Mouse (Mus musculus) heart, embryonic 16.5 days (tissue): ENCODE results near the gene Cib4. TPM values are rescaled to one million over a fixed set of nuclear protein-coding genes. Genes with fewer than 3 reads are reported as not detected.

Source experiments
- ATAC-seq: fragments of 200-750 bp; cut with Nextera tagmentation; replicated peaks from 2 replicates; pipeline ENCODE4 v1.8.0; 2017; ENCODE audit warnings: moderate number of reproducible peaks; ENCODE audit not compliant: insufficient read depth, low FRiP score; ENCODE audit errors: extremely low read depth
- H3K27ac ChIP-seq: fragments of 300-500 bp; sonication (generic); 2 replicates; pipeline ENCODE4 v1.5.1; 2014; ENCODE audit warnings: mild to moderate bottlenecking, low read length, control low read depth, moderate library complexity
- H3K27me3 ChIP-seq: fragments of 300-500 bp; sonication (generic); 2 replicates; pipeline ENCODE4 v1.6.1; 2014; ENCODE audit warnings: low read length, mixed read lengths; ENCODE audit not compliant: control insufficient read depth, insufficient read depth
- H3K36me3 ChIP-seq: fragments of 300-500 bp; sonication (generic); 2 replicates; pipeline ENCODE4 v1.6.1; 2014; ENCODE audit not compliant: control insufficient read depth, insufficient read depth
- H3K4me1 ChIP-seq: fragments of 300-500 bp; sonication (generic); 2 replicates; pipeline ENCODE4 v1.6.1; 2014; ENCODE audit warnings: low read length, mixed read lengths; ENCODE audit not compliant: control insufficient read depth, insufficient read depth
- H3K4me2 ChIP-seq: fragments of 300-500 bp; sonication (generic); 2 replicates; pipeline ENCODE4 v1.6.1; 2014; ENCODE audit warnings: low read depth, mild to moderate bottlenecking, control low read depth, low read length
- H3K4me3 ChIP-seq: fragments of 300-500 bp; sonication (generic); 2 replicates; pipeline ENCODE4 v1.5.1; 2014; ENCODE audit warnings: mild to moderate bottlenecking, control low read depth, low read length
- H3K9ac ChIP-seq: fragments of 300-500 bp; sonication (generic); 2 replicates; pipeline ENCODE4 v1.6.1; 2014; ENCODE audit warnings: low read length, control low read depth
- H3K9me3 ChIP-seq: fragments of 300-500 bp; sonication (generic); replicated peaks from 2 replicates; pipeline ENCODE4 v1.6.1; 2016; ENCODE audit warnings: low read length; ENCODE audit not compliant: control insufficient read depth
- WGBS: fragments of 180-500 bp; shearing (Covaris S2); extraction: QIAGEN DNeasy Blood & Tissue Kit; methylation state at CpG from one replicate; pipeline ENCODE4 v1.1.7; 2014; 5-methylcytosine and 5-hydroxymethylcytosine counted together
- polyA plus RNA-seq: library from polyadenylated mRNA; unstranded; fragments of >200 nt; fragmentation: Nextera tagmentation; extraction: Ambion mirVana; gene quantifications from 2 replicates; pipeline ENCODE4 v1.2.1, GENCODE M21; 2015

The Cib4 gene
- polyA plus RNA-seq, 1 experiment from 2014 or later: not detected

GRCm38 (mm10) chr5:30554981-30555380 is 9.3 kb upstream of the Cib4 start:
- Histone ChIP-seq H3K4me1 (peaks cover 10% of the 10 kb centered on the region), H3K27ac (no peak overlapping the region), H3K4me2 (no peak overlapping the region), H3K9me3 (no peaks in the 10 kb centered on the region), H3K9ac (no peak overlapping the region), H3K36me3 (no peaks in the 10 kb centered on the region), H3K4me3 (no peak overlapping the region), H3K27me3 (no peaks in the 10 kb centered on the region)
- WGBS: 48% methylated on average over 8 of the region's 8 CpGs
- ATAC-seq: no peak

- no peak overlapping the region for H3K4me3 ChIP-seq
- H3K27ac ChIP-seq: no peak overlapping the region
- H3K4me2 ChIP-seq: no peak overlapping the region
- H3K27me3 ChIP-seq: no peaks in the 10 kb centered on the region
- H3K36me3 ChIP-seq: no peaks in the 10 kb centered on the region
- H3K4me1 ChIP-seq: peaks cover 10% of the 10 kb centered on the region
- no peaks in the 10 kb centered on the region for H3K9me3 ChIP-seq
- no peak for ATAC-seq
- no peak overlapping the region for H3K9ac ChIP-seq
- 78% methylated on average over 13 of the region's 13 CpGs for WGBS
Observed at GRCm38 (mm10) chr5:30553936-30554335, 8.3 kb upstream of the Cib4 start.

- Histone ChIP-seq H3K9me3 (no peaks in the 10 kb centered on the region), H3K27ac (no peak overlapping the region), H3K27me3 (no peaks in the 10 kb centered on the region), H3K4me2 (no peak overlapping the region), H3K4me1 (peaks cover 10% of the 10 kb centered on the region), H3K36me3 (no peaks in the 10 kb centered on the region), H3K9ac (no peak overlapping the region), H3K4me3 (no peak overlapping the region)
- WGBS: 78% methylated on average over 6 of the region's 6 CpGs
- ATAC-seq: no peak
Observed at GRCm38 (mm10) chr5:30552006-30552405, 6.4 kb upstream of the Cib4 start.

GRCm38 (mm10) chr5:30551022-30551638 is 5.5 kb upstream of the Cib4 start:
- Histone ChIP-seq H3K9ac (no peak overlapping the region), H3K36me3 (no peaks in the 10 kb centered on the region), H3K4me3 (no peak overlapping the region), H3K27ac (no peak overlapping the region), H3K4me2 (no peak overlapping the region), H3K9me3 (no peaks in the 10 kb centered on the region), H3K27me3 (no peaks in the 10 kb centered on the region), H3K4me1 (peaks cover 10% of the 10 kb centered on the region)
- WGBS: 83% methylated on average over 8 of the region's 8 CpGs
- ATAC-seq: no peak

- Histone ChIP-seq H3K27ac (no peak overlapping the region), H3K27me3 (no peaks in the 10 kb centered on the region), H3K4me2 (no peak overlapping the region), H3K9me3 (no peaks in the 10 kb centered on the region), H3K36me3 (no peaks in the 10 kb centered on the region), H3K4me1 (peaks cover 9% of the 10 kb centered on the region), H3K4me3 (no peak overlapping the region), H3K9ac (no peak overlapping the region)
- ATAC-seq: peak; percentile 58
- 66% methylated on average over 9 of the region's 9 CpGs for WGBS
Observed at GRCm38 (mm10) chr5:30550334-30551021, 4.8 kb upstream of the Cib4 start.

GRCm38 (mm10) chr5:30548681-30549080 is 3.0 kb upstream of the Cib4 start:
- no peak for ATAC-seq
- WGBS: 68% methylated on average over 2 of the region's 2 CpGs
- H3K27ac ChIP-seq: no peak overlapping the region

GRCm38 (mm10) chr5:30536051-30536570 is 9.5 kb downstream of the Cib4 start:
- 19% methylated on average over 7 of the region's 7 CpGs for WGBS
- no peaks in the 10 kb centered on the region for H3K36me3 ChIP-seq
- no peak overlapping the region for H3K4me3 ChIP-seq
- no peak overlapping the region for H3K4me2 ChIP-seq
- 0 out of 2 replicates have a peak, but pooled peaks cover 3% of the 10 kb centered on the region for H3K4me1 ChIP-seq
- H3K9ac ChIP-seq: no peak overlapping the region
- no peak for ATAC-seq
- no peaks in the 10 kb centered on the region for H3K9me3 ChIP-seq
- H3K27me3 ChIP-seq: no peaks in the 10 kb centered on the region
- H3K27ac ChIP-seq: no peak overlapping the region

More at GRCm38 (mm10) chr5:30548681-30549080, 3.0 kb upstream of the Cib4 start:
- no peak overlapping the region for H3K9ac ChIP-seq
- no peaks in the 10 kb centered on the region for H3K36me3 ChIP-seq
- no peak overlapping the region for H3K4me3 ChIP-seq
- H3K4me1 ChIP-seq: 0 out of 2 replicates have a peak, but pooled peaks cover 2% of the 10 kb centered on the region
- H3K27me3 ChIP-seq: no peaks in the 10 kb centered on the region
- no peak overlapping the region for H3K4me2 ChIP-seq
- H3K9me3 ChIP-seq: no peaks in the 10 kb centered on the region

GRCm38 (mm10) chr5:30534637-30535036 is 11.0 kb downstream of the Cib4 start:
- Histone ChIP-seq H3K4me3 (no peak overlapping the region), H3K36me3 (no peaks in the 10 kb centered on the region), H3K4me2 (no peak overlapping the region), H3K9me3 (no peaks in the 10 kb centered on the region), H3K4me1 (0 out of 2 replicates have a peak, but pooled peaks cover 3% of the 10 kb centered on the region), H3K9ac (no peak overlapping the region), H3K27ac (no peak overlapping the region), H3K27me3 (no peaks in the 10 kb centered on the region)
- WGBS: 69% methylated on average over 6 of the region's 6 CpGs
- no peak for ATAC-seq

GRCm38 (mm10) chr5:30528906-30529305 is 16.7 kb downstream of the Cib4 start:
- Histone ChIP-seq H3K4me3 (no peak overlapping the region), H3K4me2 (no peak overlapping the region), H3K4me1 (no peaks in the 10 kb centered on the region), H3K27ac (no peak overlapping the region), H3K27me3 (no peaks in the 10 kb centered on the region), H3K9ac (no peak overlapping the region), H3K9me3 (no peaks in the 10 kb centered on the region), H3K36me3 (no peaks in the 10 kb centered on the region)
- 42% methylated on average over 4 of the region's 4 CpGs for WGBS
- no peak for ATAC-seq
